Mouse (Mus musculus): ENCODE measurements at regions not wholly inside any gene's neighbourhood (a gene's known extent, or its start where the extent isn't known, plus 50 kb on each side); places are given as distances from the start of the nearest gene placed in this dataset.

- TF ChIP-seq CTCF (IDR thresholded peaks at IDR 0.05; ENCODE audit: low read depth) (no peak), EP300 (IDR thresholded peaks at IDR 0.05; ENCODE audit: low read depth) (no peak)
Observed at GRCm38 (mm10) chr14:99521954-99522523, 223.5 kb downstream of the Klf5 start.

All from liver, postnatal 0 days (tissue).